Mouse (Mus musculus): ENCODE data around the gene Dlg1.

Dlg1 gene

GRCm38 (mm10) chr16:31663379-31664286, at the start of gene Dlg1:
Dlg1 (plus strand) TSS chr16:31663443.
- peak; percentile 93 for DNase-seq (ENCODE audit: low spot score)

GRCm38 (mm10) chr16:31616382-31616781, 46.9 kb upstream of the Dlg1 start:
- no peak for DNase-seq (ENCODE audit: low spot score)

GRCm38 (mm10) chr16:31617128-31617527, 46.1 kb upstream of the Dlg1 start:
- no peak for DNase-seq (ENCODE audit: low spot score)

GRCm38 (mm10) chr16:31617823-31618371, 45.3 kb upstream of the Dlg1 start:
- DNase-seq (ENCODE audit: low spot score): peak; percentile 57

- no peak for DNase-seq (ENCODE audit: low spot score)
Measured at GRCm38 (mm10) chr16:31618671-31619070, 44.6 kb upstream of the Dlg1 start.

- DNase-seq (ENCODE audit: low spot score): no peak
Measured at GRCm38 (mm10) chr16:31619675-31620335, 43.4 kb upstream of the Dlg1 start.

- no peak for DNase-seq (ENCODE audit: low spot score)
Measured at GRCm38 (mm10) chr16:31622356-31622755, 40.9 kb upstream of the Dlg1 start.

- DNase-seq (ENCODE audit: low spot score): no peak
Measured at GRCm38 (mm10) chr16:31623136-31623535, 40.1 kb upstream of the Dlg1 start.

GRCm38 (mm10) chr16:31624749-31625148, 38.5 kb upstream of the Dlg1 start:
- DNase-seq (ENCODE audit: low spot score): no peak

GRCm38 (mm10) chr16:31626331-31626730, 36.9 kb upstream of the Dlg1 start:
- no peak for DNase-seq (ENCODE audit: low spot score)

- no peak for DNase-seq (ENCODE audit: low spot score)
Measured at GRCm38 (mm10) chr16:31630381-31630780, 32.9 kb upstream of the Dlg1 start.

- no peak for DNase-seq (ENCODE audit: low spot score)
Measured at GRCm38 (mm10) chr16:31631046-31631445, 32.2 kb upstream of the Dlg1 start.

- no peak for DNase-seq (ENCODE audit: low spot score)
Measured at GRCm38 (mm10) chr16:31634371-31634770, 28.9 kb upstream of the Dlg1 start.

GRCm38 (mm10) chr16:31638393-31638792, 24.9 kb upstream of the Dlg1 start:
- DNase-seq (ENCODE audit: low spot score): peak; percentile 56

GRCm38 (mm10) chr16:31639946-31640345, 23.3 kb upstream of the Dlg1 start:
- DNase-seq (ENCODE audit: low spot score): no peak

GRCm38 (mm10) chr16:31641776-31642175, 21.5 kb upstream of the Dlg1 start:
- no peak for DNase-seq (ENCODE audit: low spot score)

- DNase-seq (ENCODE audit: low spot score): no peak
Measured at GRCm38 (mm10) chr16:31647221-31647620, 16.0 kb upstream of the Dlg1 start.

GRCm38 (mm10) chr16:31650788-31651187, 12.5 kb upstream of the Dlg1 start:
- no peak for DNase-seq (ENCODE audit: low spot score)

- no peak for DNase-seq (ENCODE audit: low spot score)
Measured at GRCm38 (mm10) chr16:31651541-31651940, 11.7 kb upstream of the Dlg1 start.

GRCm38 (mm10) chr16:31652115-31652843, 11.0 kb upstream of the Dlg1 start:
- DNase-seq (ENCODE audit: low spot score): no peak

GRCm38 (mm10) chr16:31653616-31654015, 9.6 kb upstream of the Dlg1 start:
- no peak for DNase-seq (ENCODE audit: low spot score)

GRCm38 (mm10) chr16:31654021-31654420, 9.2 kb upstream of the Dlg1 start:
- no peak for DNase-seq (ENCODE audit: low spot score)
